Mouse (Mus musculus) 3134 (cell line): ENCODE results near the gene Eml4.

Experiments
- DNase-seq: peaks from one replicate; pipeline ENCODE4 v3.0.0-alpha.2; 2011; ENCODE audit warnings: low spot score; ENCODE audit not compliant: insufficient read length; ENCODE audit errors: extremely low read depth

The Eml4 gene

DNA sequence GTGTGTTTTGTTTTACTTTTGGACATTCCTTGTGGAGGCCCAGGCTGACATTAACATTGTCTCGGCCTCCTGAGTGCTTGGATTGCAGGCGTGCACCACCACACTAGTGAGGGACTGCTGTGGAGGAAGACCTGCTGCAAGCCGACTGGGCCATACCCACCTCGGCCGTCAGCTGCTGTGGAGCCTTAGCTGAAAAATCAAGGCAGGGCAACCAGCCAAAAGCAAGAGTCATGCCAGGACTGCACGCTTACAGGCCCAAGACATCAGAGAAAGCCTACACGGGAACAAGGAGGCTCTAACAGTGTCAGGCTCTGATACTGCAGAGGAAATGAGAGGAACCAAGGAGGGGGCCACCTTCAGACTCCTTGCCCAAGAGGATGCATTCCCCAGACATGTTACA lies 130.8 kb downstream of the Eml4 start:
- DNase-seq: peak; percentile 10

DNA sequence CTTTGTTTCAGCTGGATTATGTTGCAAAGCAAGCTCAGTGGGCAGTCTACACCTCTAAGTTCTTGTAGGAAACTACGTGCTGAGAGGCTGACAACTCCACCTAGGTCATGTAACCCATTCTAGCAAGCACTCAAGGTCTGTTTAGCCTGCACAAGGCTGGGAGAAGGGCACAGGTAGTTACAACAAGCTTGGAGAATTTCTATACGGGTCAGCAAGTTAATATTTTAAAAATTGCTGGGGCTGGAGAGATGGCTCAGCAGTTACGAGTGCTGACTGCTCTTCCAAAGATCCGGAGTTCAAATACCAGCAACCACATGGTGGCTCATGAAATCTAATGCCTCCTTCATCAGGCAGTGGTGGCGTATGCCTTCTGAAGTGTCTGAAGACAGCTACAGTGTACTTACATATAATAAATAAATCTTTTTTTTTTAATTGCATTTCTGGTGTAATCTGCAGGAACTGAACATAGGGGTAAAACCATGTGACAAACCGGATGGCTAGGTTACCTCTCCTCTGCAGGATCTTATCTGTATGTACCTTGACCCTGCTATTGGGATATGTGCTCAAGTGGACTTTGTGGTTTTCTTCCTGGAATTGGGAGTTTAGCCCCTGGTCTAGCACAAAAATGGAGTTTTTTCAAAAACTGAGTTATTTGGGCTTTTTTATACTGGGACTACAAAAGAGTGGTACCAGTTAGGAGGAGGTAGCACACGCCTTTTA lies 132.2 kb downstream of the Eml4 start:
- DNase-seq: no peak

DNA sequence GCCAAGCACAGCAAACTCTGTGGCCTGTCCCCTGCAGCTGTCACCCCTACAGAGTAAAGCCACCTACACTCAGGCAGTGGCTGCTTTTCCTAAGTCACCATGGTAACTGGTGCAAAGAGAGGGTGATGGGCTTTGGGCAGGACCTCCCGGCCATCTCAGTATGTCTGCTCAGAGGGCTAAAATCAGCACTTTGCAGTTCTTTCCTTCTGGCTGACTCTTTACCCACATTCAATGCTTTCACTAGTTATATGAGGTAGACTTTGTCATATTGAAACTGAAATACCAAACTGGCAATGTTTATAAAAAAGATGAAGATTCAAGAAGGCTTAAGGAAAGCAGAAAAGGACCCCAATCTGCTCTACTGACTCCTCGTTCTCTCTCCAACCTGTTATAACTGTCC lies 133.1 kb downstream of the Eml4 start:
- DNase-seq: no peak

DNA sequence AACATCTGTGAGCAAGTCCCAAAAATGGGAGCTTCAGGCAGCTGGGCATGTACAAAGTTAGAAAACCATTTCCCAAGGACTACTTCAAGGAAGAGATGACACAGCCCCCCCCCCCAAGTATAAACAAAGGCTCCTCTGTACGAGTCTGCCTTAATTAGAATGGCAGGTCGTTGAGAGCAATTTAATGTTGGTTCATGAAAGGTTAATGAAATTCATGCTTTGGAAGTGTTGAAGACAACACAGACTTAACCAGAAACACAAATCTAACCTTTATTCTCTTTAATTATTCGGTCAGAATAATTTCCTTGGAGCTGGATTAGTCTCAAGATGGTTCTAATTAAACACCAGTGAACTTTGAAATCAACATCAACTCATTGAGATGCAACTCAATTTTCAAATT lies 137.0 kb downstream of the Eml4 start:
- DNase-seq: no peak

DNA sequence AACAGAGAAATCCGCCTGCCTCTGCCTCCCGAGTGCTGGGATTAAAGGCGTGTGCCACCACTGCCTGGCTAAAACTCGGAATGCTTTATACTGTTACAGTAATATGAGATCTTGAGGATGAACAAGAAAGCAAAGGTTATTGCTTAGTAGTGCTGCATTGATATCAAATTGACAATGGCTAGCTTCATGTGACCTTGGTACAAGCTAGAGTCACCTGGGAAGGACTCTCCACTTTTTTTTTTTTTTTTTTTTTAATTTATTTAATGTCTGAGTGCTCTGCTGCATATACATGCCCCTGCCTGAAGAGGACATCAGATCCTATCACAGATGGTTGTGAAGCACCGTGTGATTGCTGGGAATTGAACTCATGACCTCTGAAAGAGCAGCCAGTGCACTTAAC lies 148.2 kb downstream of the Eml4 start:
- no peak for DNase-seq

DNA sequence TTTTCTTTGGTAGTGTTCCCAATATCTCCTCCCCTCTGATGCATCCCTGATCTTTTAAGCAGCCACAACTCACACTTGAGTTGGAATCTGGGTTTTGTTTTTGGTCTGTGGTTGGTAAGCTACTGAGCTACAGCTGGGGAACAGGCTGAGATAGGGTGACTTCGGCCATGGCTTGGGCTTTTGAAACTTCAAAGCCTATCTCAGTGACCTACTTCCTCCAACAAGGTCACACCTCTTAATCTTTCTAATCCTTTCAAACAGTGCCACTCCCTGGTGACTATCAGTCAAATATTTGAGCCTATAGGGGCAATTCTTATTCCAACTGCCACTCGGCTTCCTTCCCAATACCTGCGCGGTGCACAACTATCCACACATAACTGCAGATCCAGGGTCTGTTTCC lies 149.0 kb downstream of the Eml4 start:
- no peak for DNase-seq

DNA sequence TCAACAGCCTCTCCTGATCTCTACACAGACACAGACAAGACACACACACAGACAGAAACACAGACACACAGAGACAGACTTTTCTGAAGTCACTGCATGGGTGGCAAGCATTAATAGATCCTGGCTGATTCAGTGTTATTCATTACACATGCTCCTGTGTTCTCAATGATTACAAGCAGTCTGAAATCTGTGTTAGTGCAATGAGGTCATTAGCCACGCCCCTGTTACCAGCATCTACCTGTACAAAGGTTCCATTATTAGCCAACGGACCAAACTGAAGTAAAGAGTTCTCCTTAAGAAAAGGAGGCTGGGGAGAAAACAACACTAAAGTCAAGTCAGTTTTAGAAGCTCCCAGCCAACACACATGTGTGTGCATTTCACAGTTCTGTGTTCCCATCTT lies 153.0 kb downstream of the Eml4 start:
- DNase-seq: no peak

DNA sequence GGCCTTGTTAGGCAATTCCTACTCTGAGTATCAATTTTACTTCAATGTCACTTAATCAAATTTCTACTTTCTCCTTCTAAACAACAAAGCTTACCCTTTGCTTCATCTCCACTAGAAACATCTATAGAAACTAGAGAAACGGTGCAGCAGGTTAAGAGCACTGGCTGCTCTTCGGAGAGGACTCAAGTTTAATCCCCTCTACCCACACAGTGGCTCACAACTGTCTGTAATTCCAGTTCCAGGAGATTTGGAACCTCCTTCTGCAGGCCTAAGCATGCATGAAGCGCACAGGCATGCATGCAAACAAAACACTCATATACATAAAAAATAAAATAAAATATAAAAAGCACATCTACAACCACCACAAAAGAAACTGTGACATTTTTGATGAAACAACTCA lies 161.4 kb downstream of the Eml4 start:
- DNase-seq: no peak

DNA sequence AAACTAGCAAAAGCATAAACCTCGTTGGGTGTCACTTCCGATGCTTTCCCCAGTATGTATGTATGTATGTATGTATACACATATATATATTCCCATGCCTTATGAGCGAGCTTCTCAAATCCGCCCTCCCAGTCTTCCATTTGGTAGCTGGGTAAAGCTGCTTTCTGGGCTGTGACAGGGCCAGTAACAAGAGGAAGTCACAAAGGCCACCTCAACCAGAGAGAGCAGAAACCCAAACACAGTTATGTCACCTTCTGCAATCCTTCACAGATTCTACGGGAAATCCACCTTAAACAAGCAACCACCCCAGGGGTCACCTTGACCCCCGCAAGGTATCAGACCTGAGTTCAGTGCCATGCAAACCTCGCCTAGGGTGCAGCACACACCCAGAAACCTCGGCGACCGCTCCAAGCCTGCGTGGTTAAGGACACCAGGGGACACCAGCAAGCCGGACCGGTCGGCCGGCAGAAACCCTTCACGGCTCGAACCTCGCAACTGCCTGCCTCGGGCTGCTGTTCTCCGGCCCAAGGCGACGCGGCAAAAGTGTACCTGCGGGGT lies 163.0 kb downstream of the Eml4 start:
- peak; percentile 82 for DNase-seq

DNA sequence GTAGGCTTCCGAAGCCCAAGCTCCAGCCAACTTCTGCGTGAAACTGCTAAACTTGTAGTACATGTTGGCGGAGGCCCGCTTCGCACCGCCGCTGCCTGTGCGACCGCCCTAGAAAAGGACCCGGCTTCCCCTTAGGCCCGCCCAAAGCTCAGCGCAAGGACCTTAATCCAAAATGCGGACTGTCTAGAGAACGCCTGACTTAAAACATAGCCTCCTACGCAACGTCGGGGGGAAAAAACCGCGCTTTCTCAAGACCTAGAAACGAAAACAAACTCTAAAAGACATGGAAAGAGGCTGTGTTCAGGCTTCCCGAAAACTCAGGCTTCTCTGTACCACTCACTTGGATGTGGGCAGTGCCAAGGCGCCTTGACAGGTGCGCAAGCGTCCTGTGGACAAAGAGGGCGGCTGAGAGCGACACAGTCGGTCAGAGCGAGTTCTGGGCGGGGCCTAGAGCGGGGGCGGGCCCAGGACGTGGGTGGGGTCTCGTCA lies 163.5 kb downstream of the Eml4 start:
- DNase-seq: peak; percentile 94

DNA sequence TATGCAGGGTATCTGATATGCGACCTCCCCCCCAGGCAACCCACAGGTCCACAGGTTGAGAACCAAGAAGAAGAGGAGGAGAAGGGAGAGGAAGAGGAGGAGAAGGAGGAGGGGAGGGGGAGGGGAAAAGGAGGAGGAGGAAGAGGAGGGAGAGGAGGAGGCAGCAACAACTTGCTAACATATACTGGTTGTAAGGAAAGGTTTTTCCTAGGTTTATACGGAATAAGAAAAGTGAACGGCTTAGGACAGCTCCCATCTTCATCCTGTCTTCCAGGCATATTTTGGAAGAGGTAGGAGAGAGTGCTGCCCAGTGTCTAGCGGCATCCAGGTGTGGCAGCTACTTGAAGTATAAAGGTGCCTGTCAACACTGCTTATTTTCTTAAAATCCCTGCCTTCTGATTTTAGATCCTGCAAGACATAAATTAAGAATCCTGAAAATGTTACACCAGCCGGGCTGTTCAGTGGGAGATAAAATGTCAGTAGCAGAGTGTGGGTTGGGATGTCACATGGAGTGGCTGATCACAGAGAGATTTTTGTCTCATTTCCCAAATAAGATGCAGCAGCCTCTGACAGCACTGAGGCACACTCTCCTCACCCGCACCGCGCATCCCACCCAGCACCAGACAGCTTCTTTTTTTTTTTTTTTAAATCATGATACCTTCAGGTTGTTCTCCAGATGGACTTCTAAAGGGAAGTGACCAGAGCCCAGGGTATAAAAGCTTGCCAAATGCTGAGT lies 166.7 kb downstream of the Eml4 start, which contains the start of gene Cox7a2l:
Gene Cox7a2l (minus strand): TSS at position 51 of the 736 bp plus-strand sequence.
- DNase-seq: no peak

DNA sequence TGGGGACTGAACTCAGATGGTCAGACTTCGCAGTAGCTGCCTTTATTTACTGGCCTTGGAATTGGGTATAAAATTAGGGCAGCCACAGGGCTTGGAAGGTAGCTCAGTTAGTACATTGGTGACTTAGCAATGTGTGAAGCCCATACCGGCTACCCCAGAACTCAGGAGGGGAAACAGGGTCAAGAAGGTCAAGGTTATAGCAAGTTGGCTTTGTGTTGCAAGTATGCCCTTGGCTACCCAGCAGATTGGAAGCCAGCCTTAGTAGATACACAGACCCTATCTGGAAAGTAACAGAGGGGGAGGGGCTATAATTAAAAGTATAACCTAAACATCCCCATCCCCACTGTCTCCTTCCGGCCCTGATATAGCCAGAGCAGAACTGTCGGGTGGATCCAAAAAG lies 171.2 kb downstream of the Eml4 start:
- no peak for DNase-seq

DNA sequence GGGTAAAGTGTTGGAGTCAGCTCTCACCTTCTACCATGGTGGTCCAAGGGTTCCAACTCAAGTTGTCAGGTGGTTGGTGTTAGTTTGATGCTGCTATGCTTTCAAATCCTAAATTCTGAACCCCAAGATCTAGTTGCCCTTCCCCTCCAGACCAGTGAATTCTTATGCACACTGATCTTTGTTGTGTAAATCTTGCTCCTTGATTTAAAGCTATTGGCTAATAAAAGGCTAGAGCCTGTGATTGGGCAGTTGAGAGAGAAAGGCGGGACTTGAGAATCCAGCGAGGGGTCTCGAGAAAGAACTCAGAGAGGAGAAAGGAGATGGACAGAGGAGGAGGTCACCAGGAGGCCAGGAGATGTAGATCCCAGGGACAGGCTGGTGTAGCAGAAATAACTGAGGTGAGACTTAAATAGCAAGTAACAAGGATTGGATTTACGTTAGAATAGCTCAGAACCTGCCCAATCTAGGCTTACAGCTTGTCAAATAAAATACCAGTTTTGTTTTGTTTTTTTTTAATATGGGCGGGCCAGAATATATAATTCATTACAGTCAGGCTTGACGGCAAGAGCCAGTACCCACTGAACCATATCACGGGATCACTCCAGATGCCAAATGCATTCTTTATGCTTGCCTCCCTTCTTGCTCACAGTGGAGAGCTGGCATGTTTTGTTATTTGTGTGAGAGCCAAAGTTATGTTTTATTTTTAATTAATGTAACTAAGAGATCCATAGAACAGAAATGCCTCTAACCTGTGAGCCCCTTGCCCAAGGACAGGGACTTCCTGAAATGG lies 172.1 kb downstream of the Eml4 start:
- DNase-seq: no peak

DNA sequence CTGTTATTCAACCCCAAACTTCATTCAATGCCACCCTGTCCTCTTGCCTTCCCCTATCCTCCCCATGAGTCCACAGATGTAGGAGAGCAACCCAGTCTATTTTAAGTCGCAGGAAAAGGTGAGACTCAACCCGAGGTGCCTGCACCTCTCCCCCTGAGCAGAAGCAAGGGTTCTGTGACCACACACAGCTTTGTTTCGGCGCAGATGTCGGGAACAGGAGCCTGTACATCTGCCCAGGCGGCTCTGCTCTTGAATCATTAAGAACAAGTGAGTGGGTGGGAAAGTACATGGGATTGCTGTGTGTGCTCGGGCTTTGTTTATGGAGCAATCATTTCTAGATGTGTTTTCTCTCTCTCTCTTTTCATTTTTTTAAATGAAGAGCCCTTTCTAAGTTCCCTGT lies 174.0 kb downstream of the Eml4 start:
- no peak for DNase-seq

DNA sequence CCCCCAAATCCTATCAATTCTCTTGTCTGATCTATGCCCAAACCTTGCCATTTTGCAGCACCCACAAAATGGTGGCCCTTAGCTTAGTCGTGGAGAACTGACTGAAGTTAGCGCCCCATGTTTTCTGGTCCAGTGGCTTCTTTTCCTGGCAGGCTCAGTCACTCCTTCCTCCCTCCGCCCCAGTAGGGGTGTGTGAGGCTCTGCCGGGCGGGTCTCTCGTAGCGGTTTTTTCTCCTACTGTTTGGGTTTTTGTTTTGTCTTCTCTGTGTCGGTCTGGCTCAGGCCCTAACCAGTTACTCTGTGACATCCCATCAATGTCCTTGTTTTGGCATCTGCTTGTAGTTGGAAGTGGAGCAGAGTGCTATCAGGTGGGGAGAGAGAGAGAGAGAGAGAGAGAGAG lies 174.9 kb downstream of the Eml4 start:
- DNase-seq: no peak

DNA sequence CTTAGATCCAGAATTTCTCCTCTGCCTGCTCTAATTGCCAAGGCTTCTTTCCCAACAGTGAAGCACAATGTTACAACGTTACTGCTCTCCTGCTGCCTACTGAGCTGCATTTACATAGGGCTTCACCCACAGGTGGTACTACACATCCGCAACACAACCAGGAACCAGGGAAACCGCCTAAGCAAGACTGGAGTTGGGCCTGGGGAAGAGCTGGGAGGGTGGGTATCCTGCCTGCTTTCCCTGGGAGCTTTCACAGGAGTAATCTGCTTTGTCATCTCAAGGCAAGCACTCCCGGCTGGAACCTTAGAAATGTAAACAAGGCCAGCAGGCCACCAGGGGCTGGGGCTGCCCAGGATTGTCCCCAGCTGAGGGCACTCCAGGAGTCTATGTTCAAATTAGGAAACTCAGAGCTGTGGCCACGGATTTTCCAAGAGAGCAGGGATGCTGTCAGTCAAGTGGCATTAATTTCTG lies 175.4 kb downstream of the Eml4 start:
- DNase-seq: no peak

DNA sequence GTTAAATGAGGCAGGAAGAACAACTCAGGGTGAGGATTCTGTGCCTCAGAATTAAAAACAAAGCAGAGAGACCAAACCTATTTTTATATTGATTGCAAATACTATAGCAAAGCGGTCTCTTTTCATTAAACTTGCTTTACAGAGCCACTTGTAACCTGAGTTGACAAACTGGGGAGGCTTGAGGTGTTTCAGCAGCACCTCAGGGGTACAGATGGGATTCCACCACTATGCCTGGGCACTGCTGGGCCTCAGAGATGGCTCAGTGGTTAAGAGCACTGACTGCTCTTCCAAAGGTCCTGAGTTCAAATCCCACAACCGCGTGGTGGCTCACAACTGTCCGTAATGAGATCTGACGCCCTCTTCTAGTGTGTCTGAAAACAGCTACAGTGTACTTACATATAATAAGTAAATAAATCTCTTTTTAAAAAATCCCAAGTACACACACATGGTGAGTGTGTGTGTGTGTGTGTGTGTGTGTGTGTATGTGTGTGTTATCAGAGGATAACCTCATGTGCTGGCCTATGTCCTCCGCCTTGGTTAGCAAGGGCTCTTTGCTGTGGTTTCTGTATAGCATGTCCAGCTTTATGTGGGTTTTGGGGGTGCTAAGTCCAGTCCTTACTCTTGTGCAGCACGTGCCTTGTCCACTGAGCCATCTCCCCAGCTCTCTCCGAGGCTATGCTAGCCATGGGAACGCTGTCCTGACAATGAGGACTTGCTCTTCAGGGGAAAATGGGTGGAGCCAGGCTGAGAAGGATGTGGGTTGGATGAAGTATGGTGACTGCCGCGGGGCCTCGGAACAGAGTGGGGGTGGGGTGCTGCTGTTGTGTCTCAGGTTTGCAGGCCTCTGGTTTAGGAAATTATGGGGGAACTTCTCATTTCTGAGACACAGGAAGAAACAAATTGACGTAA lies 176.1 kb downstream of the Eml4 start:
- peak; percentile 59 for DNase-seq

DNA sequence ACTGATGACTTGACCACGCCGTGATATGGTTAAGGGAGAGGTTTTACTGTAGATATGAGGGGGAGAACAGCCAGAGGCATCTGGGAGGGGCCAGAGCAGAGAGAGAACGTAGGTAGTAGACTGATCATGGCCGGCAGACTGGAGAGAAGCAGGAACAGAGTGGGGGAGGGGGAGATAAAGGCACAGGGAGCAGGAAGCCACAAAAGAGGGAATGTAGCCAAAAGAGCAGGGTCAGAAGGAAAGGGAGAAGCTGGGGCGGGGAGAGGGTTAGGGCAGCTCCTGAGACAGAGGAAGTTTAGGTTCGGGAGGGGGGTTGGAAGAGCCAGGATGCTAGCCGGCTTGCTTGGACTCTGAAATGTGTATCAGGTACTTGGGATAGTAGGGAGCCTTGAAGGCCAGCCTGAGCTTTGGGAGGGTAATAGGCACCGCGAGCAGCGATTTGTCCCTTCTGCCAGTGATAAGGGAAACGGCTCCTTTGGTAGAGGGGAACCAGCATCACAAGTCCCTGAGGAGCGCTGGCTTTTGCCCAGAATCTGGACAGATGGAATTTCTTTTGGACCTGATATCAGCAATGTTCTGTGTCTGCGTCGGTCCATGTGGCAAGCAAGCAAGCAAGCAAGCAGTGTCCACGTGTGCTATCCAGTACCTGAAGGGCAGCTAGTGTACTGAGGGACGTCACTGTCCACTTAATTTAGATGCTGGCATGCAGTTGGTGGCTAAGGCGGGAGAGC lies 177.1 kb downstream of the Eml4 start:
- DNase-seq: peak; percentile 22
